Mouse (Mus musculus) kidney, postnatal 0 days (tissue): ENCODE measurements at regions not wholly inside any gene's neighbourhood (a gene's known extent, or its start where the extent isn't known, plus 50 kb on each side); places are given as distances from the start of the nearest gene placed in this dataset.

ENCODE experiments used
- ATAC-seq: fragments of 200-750 bp; cut with Nextera tagmentation; replicated peaks from 2 replicates; pipeline ENCODE4 v1.8.0; 2017; ENCODE audit warnings: low read depth, moderate number of reproducible peaks, moderate TSS enrichment, moderate library complexity; ENCODE audit not compliant: low FRiP score
- DNase-seq: peaks from one replicate; pipeline ENCODE4 v3.0.0-alpha.2; 2016; ENCODE audit warnings: low spot score
- H3K27ac ChIP-seq: fragments of 300-500 bp; sonication (generic); 2 replicates; pipeline ENCODE4 v1.5.1; 2014; ENCODE audit warnings: mild to moderate bottlenecking
- H3K27me3 ChIP-seq: fragments of 300-500 bp; sonication (generic); 2 replicates; pipeline ENCODE4 v1.6.1; 2014; ENCODE audit warnings: low read length, mixed read lengths; ENCODE audit not compliant: insufficient read depth
- H3K36me3 ChIP-seq: fragments of 300-500 bp; sonication (generic); 2 replicates; pipeline ENCODE4 v1.6.1; 2014; ENCODE audit warnings: low read length, mixed read lengths; ENCODE audit not compliant: insufficient read depth
- H3K4me1 ChIP-seq: fragments of 300-500 bp; sonication (generic); replicated peaks from 2 replicates; pipeline ENCODE4 v1.6.1; 2014; ENCODE audit warnings: antibody characterized with exemption, low read length, mixed read lengths; ENCODE audit not compliant: insufficient read depth
- H3K4me2 ChIP-seq: fragments of 300-500 bp; sonication (generic); 2 replicates; pipeline ENCODE4 v1.6.1; 2014; ENCODE audit warnings: mild to moderate bottlenecking, low read length, moderate library complexity, mixed read lengths
- H3K4me3 ChIP-seq: fragments of 300-500 bp; sonication (generic); replicated peaks from 2 replicates; pipeline ENCODE4 v1.5.1; 2014; ENCODE audit warnings: low read depth, low read length
- H3K9ac ChIP-seq: fragments of 300-500 bp; sonication (generic); 2 replicates; pipeline ENCODE4 v1.6.1; 2014; ENCODE audit warnings: low read depth, low read length
- H3K9me3 ChIP-seq: fragments of 300-500 bp; sonication (generic); replicated peaks from 2 replicates; pipeline ENCODE4 v1.6.1; 2016; ENCODE audit warnings: low read length, inconsistent platforms, mixed read lengths
- CTCF ChIP-seq: IDR thresholded peaks from 2 replicates; pipeline ENCODE4 v1.5.1; 2016; ENCODE audit warnings: antibody characterized with exemption, low read depth, mild to moderate bottlenecking, moderate library complexity
- WGBS: fragments of 180-500 bp; shearing (Covaris S2); extraction: QIAGEN DNeasy Blood & Tissue Kit; methylation state at CpG from one replicate; pipeline ENCODE4 v1.1.7; 2014; 5-methylcytosine and 5-hydroxymethylcytosine counted together

DNA sequence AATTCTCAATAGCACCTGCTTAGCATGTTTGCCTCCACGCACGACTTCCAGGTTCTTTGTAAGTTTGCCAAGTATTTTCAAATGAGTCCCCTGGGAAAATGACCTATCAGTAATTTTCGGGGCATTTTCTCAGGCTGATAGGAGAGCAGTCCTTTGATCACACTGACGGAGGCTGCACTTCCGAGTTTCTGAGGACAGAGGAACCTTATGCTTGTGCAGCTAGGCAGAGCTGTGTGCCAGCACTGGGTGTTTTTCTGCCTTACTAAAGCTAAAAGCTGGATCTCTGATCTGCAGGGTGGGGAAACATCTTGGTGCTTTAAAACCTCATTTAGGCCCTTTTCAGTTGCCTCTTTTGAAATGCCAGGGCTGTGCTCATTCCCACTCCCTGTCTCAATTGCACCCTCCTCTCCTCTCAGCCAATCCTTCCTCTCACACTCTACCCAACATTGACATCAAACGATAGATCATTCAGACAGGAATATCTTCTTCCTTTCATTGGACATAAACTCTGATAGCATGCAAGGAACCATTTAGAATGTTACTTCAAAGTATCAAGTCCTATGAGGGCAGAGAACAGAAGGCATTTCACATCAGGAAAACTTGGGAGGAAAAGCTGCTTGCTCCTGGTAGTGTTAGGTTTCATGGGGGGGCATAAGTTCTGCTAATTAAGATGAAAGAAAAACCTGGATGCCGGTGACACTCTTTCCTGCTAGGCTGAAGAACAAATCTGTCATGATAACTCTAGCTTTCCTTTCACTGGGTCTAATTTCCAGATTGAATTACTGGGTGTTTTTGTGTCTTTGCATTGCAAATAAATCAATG, 95.3 kb downstream of the Lurap1l start:
- Histone ChIP-seq H3K9me3 (no peaks in the 10 kb centered on the region), H3K27me3 (no peaks in the 10 kb centered on the region), H3K36me3 (no peaks in the 10 kb centered on the region), H3K4me2 (0 out of 2 replicates have a peak overlapping the region, but pooled peaks have one; percentile 1), H3K4me3 (no peak overlapping the region), H3K9ac (no peak overlapping the region), H3K4me1 (0 out of 2 replicates have a peak, but pooled peaks cover 3% of the 10 kb centered on the region), H3K27ac (no peak overlapping the region)
- 9% methylated on average over 7 of the region's 7 CpGs for WGBS
- peak; percentile 75 for ATAC-seq
- DNase-seq = peak; percentile 85
- TF ChIP-seq CTCF = no peak

DNA sequence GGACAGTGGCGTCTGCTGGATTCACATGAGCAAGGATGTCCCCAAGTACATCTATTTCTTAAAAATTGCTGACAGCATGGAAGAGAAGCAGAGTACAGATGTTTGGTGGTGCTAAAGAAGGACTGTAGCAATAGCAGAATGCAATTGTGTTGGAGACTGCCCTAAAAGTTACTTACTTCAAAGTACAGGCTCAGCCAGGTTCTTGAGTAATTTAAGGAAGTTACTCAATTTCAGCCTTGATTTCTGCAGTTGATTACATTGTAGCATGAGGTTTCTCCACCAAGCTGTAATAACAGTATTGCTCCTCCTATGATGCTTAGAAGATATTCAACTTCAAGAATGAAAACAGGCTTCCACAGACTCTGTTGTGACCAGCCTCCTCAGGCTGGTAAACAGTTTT, 96.1 kb downstream of the Lurap1l start:
- Histone ChIP-seq H3K4me2 (no peak overlapping the region), H3K27ac (no peak overlapping the region), H3K9me3 (no peaks in the 10 kb centered on the region), H3K4me1 (0 out of 2 replicates have a peak, but pooled peaks cover 3% of the 10 kb centered on the region), H3K9ac (no peak overlapping the region), H3K27me3 (no peaks in the 10 kb centered on the region), H3K4me3 (no peak overlapping the region), H3K36me3 (no peaks in the 10 kb centered on the region)
- no peak for ATAC-seq
- WGBS = 40% methylated on average over 1 of the region's 1 CpGs
- TF ChIP-seq CTCF = no peak
- DNase-seq = peak; percentile 21

- no peak for TF ChIP-seq CTCF
- H3K4me2 ChIP-seq = no peak overlapping the region
- DNase-seq (no peak), ATAC-seq (no peak)
- H3K27me3 ChIP-seq = no peaks in the 10 kb centered on the region
- no peaks in the 10 kb centered on the region for H3K36me3 ChIP-seq
- no peak overlapping the region for H3K27ac ChIP-seq
- H3K9ac ChIP-seq = no peak overlapping the region
- H3K4me3 ChIP-seq = no peak overlapping the region
- WGBS = 66% methylated on average over 2 of the region's 2 CpGs
- H3K4me1 ChIP-seq = no peaks in the 10 kb centered on the region
- no peaks in the 10 kb centered on the region for H3K9me3 ChIP-seq
These were observed 111.4 kb downstream of the Lurap1l start for GRCm38 (mm10) chr4:81021850-81022249.

DNA sequence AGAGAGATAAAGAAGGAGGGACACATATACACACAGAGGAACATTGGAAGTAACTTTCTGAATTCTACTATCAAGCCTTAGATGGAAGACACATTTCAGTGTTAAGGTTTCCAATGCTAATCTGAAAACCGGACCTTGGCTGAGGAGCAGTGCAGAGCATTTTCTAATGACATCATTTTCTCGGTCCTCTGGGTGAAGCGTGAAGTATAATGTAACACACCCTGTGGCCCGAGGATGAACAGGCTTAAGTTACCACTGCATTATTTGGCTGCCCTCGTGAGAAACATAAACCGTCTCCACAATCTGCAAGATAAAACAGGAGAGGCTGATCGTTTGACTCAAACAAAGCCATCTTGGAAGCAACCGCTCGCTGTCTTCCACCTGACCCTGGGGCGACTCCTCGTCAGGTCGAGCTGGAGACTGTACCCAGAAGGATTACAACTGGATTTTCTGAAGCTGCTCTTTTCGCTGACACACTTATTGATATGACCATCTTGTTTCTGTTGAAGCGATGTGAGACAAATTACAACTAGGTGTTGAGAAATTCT, 113.1 kb downstream of the Lurap1l start:
- TF ChIP-seq CTCF = no peak
- H3K4me1 ChIP-seq = no peaks in the 10 kb centered on the region
- no peaks in the 10 kb centered on the region for H3K27me3 ChIP-seq
- DNase-seq (peak; percentile 41), ATAC-seq (no peak)
- whole genome bisulfite sequencing = 44% methylated on average over 14 of the region's 14 CpGs
- no peaks in the 10 kb centered on the region for H3K36me3 ChIP-seq
- no peak overlapping the region for H3K4me3 ChIP-seq
- no peaks in the 10 kb centered on the region for H3K9me3 ChIP-seq
- 0 out of 2 replicates have a peak overlapping the region, but pooled peaks have one; percentile 4 for H3K4me2 ChIP-seq
- H3K9ac ChIP-seq = no peak overlapping the region
- no peak overlapping the region for H3K27ac ChIP-seq

GRCm38 (mm10) chr4:81027558-81027957, 117.1 kb downstream of the Lurap1l start:
- no peaks in the 10 kb centered on the region for H3K9me3 ChIP-seq
- no peak overlapping the region for H3K9ac ChIP-seq
- no peak overlapping the region for H3K4me2 ChIP-seq
- DNase-seq (no peak), ATAC-seq (no peak)
- no peaks in the 10 kb centered on the region for H3K36me3 ChIP-seq
- no peak overlapping the region for H3K4me3 ChIP-seq
- no peaks in the 10 kb centered on the region for H3K4me1 ChIP-seq
- no peaks in the 10 kb centered on the region for H3K27me3 ChIP-seq
- WGBS = 93% methylated on average over 1 of the region's 1 CpGs
- H3K27ac ChIP-seq = no peak overlapping the region
- TF ChIP-seq CTCF = peak; percentile 37; the same call in 1 of the 2 replicates

GRCm38 (mm10) chr4:81030671-81031070, 120.2 kb downstream of the Lurap1l start:
- Histone ChIP-seq H3K4me1 (no peaks in the 10 kb centered on the region), H3K9ac (no peak overlapping the region), H3K9me3 (no peaks in the 10 kb centered on the region), H3K4me3 (no peak overlapping the region), H3K27ac (no peak overlapping the region), H3K36me3 (no peaks in the 10 kb centered on the region), H3K27me3 (no peaks in the 10 kb centered on the region), H3K4me2 (no peak overlapping the region)
- WGBS = 74% methylated on average over 3 of the region's 3 CpGs
- no peak for DNase-seq
- ATAC-seq = no peak
- no peak for TF ChIP-seq CTCF
